Mouse (Mus musculus) hindbrain, postnatal 0 days (tissue): ENCODE results near the gene Dglucy. TPM values are rescaled to one million over a fixed set of nuclear protein-coding genes. Genes with fewer than 3 reads are reported as not detected.

ENCODE experiments used
- ATAC-seq: fragments of 200-750 bp; cut with Nextera tagmentation; 2 replicates; pipeline ENCODE4 v1.8.0; 2017; ENCODE audit warnings: mild to moderate bottlenecking, moderate TSS enrichment, moderate library complexity
- DNase-seq: peaks from one replicate; pipeline ENCODE4 v3.0.0-alpha.2; 2015; ENCODE audit warnings: low spot score
- H3K27ac ChIP-seq: fragments of 300-500 bp; sonication (generic); 2 replicates; pipeline ENCODE4 v1.5.1; 2014; ENCODE audit warnings: mild to moderate bottlenecking
- H3K27me3 ChIP-seq: fragments of 300-500 bp; sonication (generic); 2 replicates; pipeline ENCODE4 v1.6.1; 2014; ENCODE audit warnings: low read length, mixed read lengths; ENCODE audit not compliant: insufficient read depth
- H3K36me3 ChIP-seq: fragments of 300-500 bp; sonication (generic); 2 replicates; pipeline ENCODE4 v1.6.1; 2014; ENCODE audit warnings: low read length, mixed read lengths; ENCODE audit not compliant: insufficient read depth
- H3K4me1 ChIP-seq: fragments of 300-500 bp; sonication (generic); 2 replicates; pipeline ENCODE4 v1.6.1; 2014; ENCODE audit warnings: antibody characterized with exemption, low read length, mixed read lengths; ENCODE audit not compliant: insufficient read depth
- H3K4me2 ChIP-seq: fragments of 300-500 bp; sonication (generic); 2 replicates; pipeline ENCODE4 v1.6.1; 2014; ENCODE audit warnings: low read depth, mild to moderate bottlenecking, low read length, moderate library complexity, mixed read lengths
- H3K4me3 ChIP-seq: fragments of 300-500 bp; sonication (generic); 2 replicates; pipeline ENCODE4 v1.5.1; 2014; ENCODE audit warnings: low read length
- H3K9ac ChIP-seq: fragments of 300-500 bp; sonication (generic); replicated peaks from 2 replicates; pipeline ENCODE4 v1.6.1; 2014; ENCODE audit warnings: mild to moderate bottlenecking, low read length, moderate library complexity, mixed read lengths
- H3K9me3 ChIP-seq: fragments of 300-500 bp; sonication (generic); 2 replicates; pipeline ENCODE4 v1.6.1; 2016; ENCODE audit warnings: low read length, mixed read lengths
- CTCF ChIP-seq: IDR thresholded peaks from 2 replicates; pipeline ENCODE4 v1.5.1; 2016; ENCODE audit warnings: antibody characterized with exemption, control low read depth, low read depth
- WGBS: fragments of 180-500 bp; shearing (Covaris S2); extraction: QIAGEN DNeasy Blood & Tissue Kit; methylation state at CpG from one replicate; pipeline ENCODE4 v1.1.7; 2014; 5-methylcytosine and 5-hydroxymethylcytosine counted together
- polyA plus RNA-seq: library from polyadenylated mRNA; unstranded; fragments of >200 nt; fragmentation: Nextera tagmentation; extraction: Ambion mirVana; gene quantifications from 2 replicates; pipeline ENCODE4 v1.2.1, GENCODE M21; 2015
- total RNA-seq: library from RNA; depleted of rRNA; stranded (reverse); fragments of >200 nt; gene quantifications from 2 replicates; pipeline ENCODE4 v1.2.3, GENCODE M21; 2014

The Dglucy gene
- total and polyA plus RNA-seq, 2 experiments from 2014 or later: 3.4 to 4.8 TPM

DNA sequence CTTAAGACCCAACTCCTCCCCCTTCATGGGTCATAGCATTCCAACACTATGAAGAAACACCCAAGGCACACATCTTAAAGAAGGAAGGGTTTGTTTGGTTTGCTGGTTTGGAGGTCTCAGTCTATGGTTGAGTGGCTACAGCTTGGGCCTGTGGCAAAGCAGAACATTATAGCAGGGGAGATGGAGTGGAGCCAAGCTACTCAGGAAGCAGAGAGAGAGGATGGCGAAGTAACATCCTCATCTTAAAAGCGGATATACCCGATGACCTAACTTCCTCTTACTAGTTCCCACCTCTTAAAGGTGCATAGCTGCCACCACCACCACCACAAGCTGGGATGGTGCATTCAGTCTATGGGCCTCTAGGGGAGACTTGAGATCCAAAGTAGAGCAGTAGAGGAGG lies 58.4 kb downstream of the Dglucy start:
- TF ChIP-seq CTCF: no peak
- ATAC-seq (no peak), DNase-seq (no peak)
- no peak overlapping the region for H3K27ac ChIP-seq
- no peaks in the 10 kb centered on the region for H3K27me3 ChIP-seq
- peaks cover 3% of the 10 kb centered on the region; the same call in 1 of the 2 replicates for H3K4me1 ChIP-seq
- no peaks in the 10 kb centered on the region for H3K9me3 ChIP-seq
- no peak overlapping the region for H3K4me3 ChIP-seq
- H3K36me3 ChIP-seq: no peaks in the 10 kb centered on the region
- 92% methylated on average over 3 of the region's 3 CpGs for WGBS
- no peak overlapping the region for H3K9ac ChIP-seq
- H3K4me2 ChIP-seq: no peak overlapping the region

DNA sequence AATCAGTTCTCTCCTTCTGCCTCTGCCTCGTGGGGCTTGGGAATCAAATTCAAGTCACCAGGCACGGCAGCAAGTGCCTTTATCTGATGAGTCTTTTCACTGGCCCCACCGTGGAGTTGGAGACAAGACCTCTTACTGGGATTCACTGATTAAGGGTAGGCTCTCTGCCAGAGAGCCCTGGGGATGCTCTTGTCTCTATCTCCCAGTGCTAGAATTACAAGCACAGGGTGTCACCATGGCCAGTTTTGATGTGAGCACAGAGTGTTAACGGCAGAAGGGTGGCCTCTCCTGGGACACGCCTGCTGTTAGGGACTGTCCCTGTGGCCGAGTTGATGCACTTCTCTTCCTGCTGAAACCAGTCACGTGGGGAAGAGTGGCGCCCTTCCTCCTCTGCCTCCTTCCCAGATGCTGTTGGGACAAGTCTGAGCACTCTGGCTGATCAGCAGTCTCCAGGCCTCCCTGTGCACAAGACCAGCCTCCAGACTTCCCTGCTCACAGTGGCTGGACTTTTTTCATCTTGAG lies 60.3 kb downstream of the Dglucy start:
- no peaks in the 10 kb centered on the region for H3K36me3 ChIP-seq
- 31% methylated on average over 8 of the region's 8 CpGs for WGBS
- H3K27me3 ChIP-seq: no peaks in the 10 kb centered on the region
- no peaks in the 10 kb centered on the region for H3K9me3 ChIP-seq
- no peak overlapping the region for H3K27ac ChIP-seq
- peaks cover 3% of the 10 kb centered on the region; the same call in 1 of the 2 replicates for H3K4me1 ChIP-seq
- DNase-seq: no peak
- peak; percentile 56 for ATAC-seq
- no peak for TF ChIP-seq CTCF
- H3K4me2 ChIP-seq: no peak overlapping the region
- no peak overlapping the region for H3K9ac ChIP-seq
- H3K4me3 ChIP-seq: no peak overlapping the region

DNA sequence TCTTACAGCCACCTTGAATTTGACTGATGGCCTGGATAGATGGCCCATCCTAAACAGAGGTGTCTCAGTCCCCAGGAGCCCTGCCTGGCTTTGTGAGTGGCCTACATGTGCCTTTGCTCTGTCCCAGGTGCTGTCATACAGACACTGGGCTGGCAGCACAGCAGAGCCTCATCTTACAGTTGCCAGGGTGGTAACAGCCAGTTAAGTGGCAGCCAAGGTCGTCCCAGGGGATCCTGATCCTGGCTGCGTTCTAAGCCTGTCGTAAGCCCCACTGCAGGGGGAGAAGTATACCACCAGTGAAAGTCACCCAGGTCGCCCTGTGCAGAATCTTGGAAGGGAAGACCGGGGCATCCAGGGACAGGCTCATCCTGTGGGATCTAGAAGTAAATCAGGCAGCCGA lies 61.1 kb downstream of the Dglucy start:
- Histone ChIP-seq H3K36me3 (no peaks in the 10 kb centered on the region), H3K4me3 (no peak overlapping the region), H3K27ac (no peak overlapping the region), H3K9ac (no peak overlapping the region), H3K9me3 (no peaks in the 10 kb centered on the region), H3K4me2 (no peak overlapping the region), H3K4me1 (peaks cover 3% of the 10 kb centered on the region; the same call in 1 of the 2 replicates), H3K27me3 (no peaks in the 10 kb centered on the region)
- DNase-seq (no peak), ATAC-seq (no peak)
- no peak for TF ChIP-seq CTCF
- 66% methylated on average over 6 of the region's 6 CpGs for WGBS

DNA sequence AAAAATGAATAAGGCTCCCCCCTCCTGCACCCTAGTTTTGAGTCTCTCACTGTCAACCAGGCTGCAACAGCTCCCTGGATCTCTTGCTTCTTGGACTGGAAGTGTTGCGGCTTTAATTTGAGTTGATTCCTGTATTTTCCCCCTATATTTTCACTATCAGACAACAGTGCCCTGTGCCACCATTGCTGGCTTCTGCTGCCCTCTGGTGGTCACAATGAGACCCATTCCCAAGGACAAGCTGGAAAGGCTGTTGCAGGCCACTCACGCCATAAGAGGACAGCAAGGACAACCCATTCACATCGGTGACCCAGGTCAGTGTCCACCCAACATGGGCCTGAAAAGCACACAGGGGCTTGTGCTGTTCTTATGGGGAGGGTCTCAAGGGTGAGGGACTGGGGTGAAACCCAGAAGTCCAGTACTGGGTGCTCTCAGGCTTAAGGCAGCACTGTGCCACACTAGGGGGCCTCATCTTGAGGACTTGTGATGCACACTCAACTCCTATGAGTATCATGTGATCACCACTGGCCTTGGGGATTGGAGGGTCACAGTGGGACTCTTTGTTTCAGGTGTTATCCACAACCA lies 62.4 kb downstream of the Dglucy start:
- Histone ChIP-seq H3K36me3 (no peaks in the 10 kb centered on the region), H3K9me3 (no peaks in the 10 kb centered on the region), H3K27ac (no peak overlapping the region), H3K4me3 (no peak overlapping the region), H3K27me3 (no peaks in the 10 kb centered on the region), H3K4me2 (no peak overlapping the region), H3K4me1 (peaks cover 3% of the 10 kb centered on the region; the same call in 1 of the 2 replicates), H3K9ac (no peak overlapping the region)
- 11% methylated on average over 3 of the region's 3 CpGs for WGBS
- ATAC-seq (peak; percentile 86), DNase-seq (peak; percentile 92)
- peak; percentile 98 for TF ChIP-seq CTCF

DNA sequence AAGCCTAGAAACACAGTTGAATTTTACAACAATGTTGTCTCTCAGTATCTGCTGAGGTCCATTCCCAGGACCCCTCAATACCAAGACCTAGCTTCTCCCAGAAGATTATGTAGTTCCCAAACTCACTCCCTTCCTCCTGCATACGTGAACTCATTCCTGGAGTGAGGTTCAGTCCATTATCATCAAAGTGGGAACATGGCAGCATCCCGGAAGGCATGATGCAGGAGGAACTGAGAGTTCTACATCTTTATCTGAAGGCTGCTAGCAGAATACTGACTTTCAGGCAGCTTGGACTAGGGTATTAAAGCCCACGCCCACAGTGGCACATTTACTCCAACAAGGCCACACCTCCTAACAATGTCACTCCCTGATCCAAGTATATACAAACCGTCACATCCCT lies 64.3 kb downstream of the Dglucy start:
- Histone ChIP-seq H3K4me1 (peaks cover 3% of the 10 kb centered on the region; the same call in 1 of the 2 replicates), H3K27ac (no peak overlapping the region), H3K9me3 (no peaks in the 10 kb centered on the region), H3K36me3 (no peaks in the 10 kb centered on the region), H3K4me2 (no peak overlapping the region), H3K4me3 (no peak overlapping the region), H3K9ac (no peak overlapping the region), H3K27me3 (no peaks in the 10 kb centered on the region)
- no peak for TF ChIP-seq CTCF
- no peak for DNase-seq
- ATAC-seq: no peak
- 88% methylated on average over 4 of the region's 4 CpGs for whole genome bisulfite sequencing

DNA sequence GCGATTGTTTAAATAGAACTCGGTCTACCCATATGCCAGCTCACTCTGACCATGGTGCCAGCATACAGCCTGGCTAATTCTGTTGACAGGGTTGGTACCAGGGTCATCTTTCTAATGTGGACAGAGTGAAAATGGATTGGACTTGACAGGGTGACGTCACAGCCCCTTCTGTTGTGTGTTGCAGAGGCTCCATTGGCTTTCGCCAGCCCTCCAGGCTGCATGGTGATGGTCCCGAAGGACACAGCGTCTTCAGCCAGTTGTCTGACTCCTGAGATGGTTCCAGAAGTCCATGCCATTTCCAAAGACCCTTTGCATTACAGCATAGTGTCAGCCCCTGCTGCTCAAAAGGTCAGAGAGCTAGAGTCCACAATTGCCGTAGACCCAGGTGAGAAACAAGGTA lies 65.7 kb downstream of the Dglucy start:
- no peaks in the 10 kb centered on the region for H3K4me1 ChIP-seq
- H3K36me3 ChIP-seq: no peaks in the 10 kb centered on the region
- ATAC-seq (no peak), DNase-seq (no peak)
- no peaks in the 10 kb centered on the region for H3K9me3 ChIP-seq
- H3K27me3 ChIP-seq: no peaks in the 10 kb centered on the region
- no peak for TF ChIP-seq CTCF
- 86% methylated on average over 7 of the region's 7 CpGs for WGBS
- H3K27ac ChIP-seq: no peak overlapping the region
- H3K9ac ChIP-seq: no peak overlapping the region
- no peak overlapping the region for H3K4me2 ChIP-seq
- no peak overlapping the region for H3K4me3 ChIP-seq

DNA sequence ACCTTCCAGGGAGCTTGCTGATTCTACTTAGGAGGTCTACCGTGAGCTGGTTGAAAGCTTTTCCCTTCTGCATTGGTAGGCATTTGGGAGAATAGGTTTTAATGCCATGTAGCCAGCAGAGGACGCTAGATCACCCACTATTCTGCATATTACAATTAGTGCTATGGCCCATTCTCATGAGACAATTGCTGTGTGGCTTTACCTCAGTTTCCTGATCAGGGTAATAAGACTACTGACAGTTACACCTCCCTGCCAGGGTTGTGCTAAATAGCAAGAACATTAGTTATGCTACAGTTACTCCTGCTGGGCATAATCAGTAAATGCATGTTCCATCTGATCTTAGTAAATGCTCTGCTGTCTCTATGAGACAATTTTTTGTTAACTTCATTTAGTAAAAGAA lies 67.0 kb downstream of the Dglucy start:
- Histone ChIP-seq H3K4me3 (no peak overlapping the region), H3K36me3 (no peaks in the 10 kb centered on the region), H3K27ac (no peak overlapping the region), H3K9me3 (no peaks in the 10 kb centered on the region), H3K4me2 (no peak overlapping the region), H3K9ac (no peak overlapping the region), H3K27me3 (no peaks in the 10 kb centered on the region), H3K4me1 (no peaks in the 10 kb centered on the region)
- ATAC-seq: no peak
- WGBS: 20% methylated on average over 2 of the region's 2 CpGs
- DNase-seq: peak; percentile 22
- TF ChIP-seq CTCF: peak; percentile 66
